Mouse (Mus musculus): ENCODE data around the gene Cmtr1. TPM values are rescaled to one million over a fixed set of nuclear protein-coding genes. Genes with fewer than 3 reads are reported as not detected.

Gene Cmtr1
- polyA plus RNA-seq, 1 experiment from 2014 or later: 135 TPM

- H3K36me3 ChIP-seq: peaks cover 90% of the 10 kb centered on the region
- no peak overlapping the region for H3K27ac ChIP-seq
- no peak for ATAC-seq (ENCODE audit: low FRiP score, low read depth)
- no peaks in the 10 kb centered on the region for H3K9me3 ChIP-seq
- 96% methylated on average over 4 of the region's 4 CpGs for WGBS
- H3K4me1 ChIP-seq: no peaks in the 10 kb centered on the region
- H3K27me3 ChIP-seq: no peaks in the 10 kb centered on the region
- H3K9ac ChIP-seq: no peak overlapping the region
- no peak overlapping the region for H3K4me3 ChIP-seq
- H3K4me2 ChIP-seq (replicated peaks): no peak overlapping the region
Measured at GRCm38 (mm10) chr17:29673325-29673724, 12.9 kb downstream of the Cmtr1 start.

- H3K36me3 ChIP-seq: peaks cover 98% of the 10 kb centered on the region
- no peaks in the 10 kb centered on the region for H3K4me1 ChIP-seq
- no peak overlapping the region for H3K27ac ChIP-seq
- H3K4me3 ChIP-seq: no peak overlapping the region
- H3K27me3 ChIP-seq: no peaks in the 10 kb centered on the region
- H3K9me3 ChIP-seq: no peaks in the 10 kb centered on the region
- H3K9ac ChIP-seq: no peak overlapping the region
- ATAC-seq (ENCODE audit: low FRiP score, low read depth): no peak
- WGBS: 91% methylated on average over 8 of the region's 8 CpGs
- H3K4me2 ChIP-seq (replicated peaks): no peak overlapping the region
Measured at GRCm38 (mm10) chr17:29678526-29678925, 18.1 kb downstream of the Cmtr1 start.

GRCm38 (mm10) chr17:29679038-29679767 lies 18.8 kb downstream of the Cmtr1 start:
- no peak for ATAC-seq (ENCODE audit: low FRiP score, low read depth)
- no peak overlapping the region for H3K27ac ChIP-seq
- no peak overlapping the region for H3K9ac ChIP-seq
- H3K36me3 ChIP-seq: peaks cover 98% of the 10 kb centered on the region
- H3K27me3 ChIP-seq: no peaks in the 10 kb centered on the region
- H3K4me1 ChIP-seq: no peaks in the 10 kb centered on the region
- H3K9me3 ChIP-seq: no peaks in the 10 kb centered on the region
- H3K4me2 ChIP-seq (replicated peaks): no peak overlapping the region
- 90% methylated on average over 6 of the region's 6 CpGs for WGBS
- no peak overlapping the region for H3K4me3 ChIP-seq

- no peak overlapping the region for H3K27ac ChIP-seq
- no peak for ATAC-seq (ENCODE audit: low FRiP score, low read depth)
- WGBS: 84% methylated on average over 2 of the region's 2 CpGs
- H3K27me3 ChIP-seq: no peaks in the 10 kb centered on the region
- H3K9me3 ChIP-seq: no peaks in the 10 kb centered on the region
- H3K4me2 ChIP-seq (replicated peaks): no peak overlapping the region
- no peak overlapping the region for H3K9ac ChIP-seq
- H3K4me1 ChIP-seq: no peaks in the 10 kb centered on the region
- no peak overlapping the region for H3K4me3 ChIP-seq
- H3K36me3 ChIP-seq: peaks cover 98% of the 10 kb centered on the region
Measured at GRCm38 (mm10) chr17:29680174-29680573, 19.8 kb downstream of the Cmtr1 start.

GRCm38 (mm10) chr17:29680921-29681320 lies 20.5 kb downstream of the Cmtr1 start:
- Histone ChIP-seq H3K36me3 (peaks cover 98% of the 10 kb centered on the region), H3K9ac (no peak overlapping the region)
- no peak for ATAC-seq (ENCODE audit: low FRiP score, low read depth)

GRCm38 (mm10) chr17:29681669-29682068 lies 21.3 kb downstream of the Cmtr1 start:
- Histone ChIP-seq H3K9me3 (no peaks in the 10 kb centered on the region), H3K27me3 (no peaks in the 10 kb centered on the region), H3K4me1 (no peaks in the 10 kb centered on the region), H3K4me3 (no peak overlapping the region), H3K36me3 (peaks cover 98% of the 10 kb centered on the region), H3K4me2 (replicated peaks) (no peak overlapping the region), H3K9ac (no peak overlapping the region), H3K27ac (no peak overlapping the region)
- ATAC-seq (ENCODE audit: low FRiP score, low read depth): no peak
- WGBS: 95% methylated on average over 9 of the region's 9 CpGs

More at GRCm38 (mm10) chr17:29680921-29681320, 20.5 kb downstream of the Cmtr1 start:
- Histone ChIP-seq H3K27ac (no peak overlapping the region), H3K4me3 (no peak overlapping the region), H3K27me3 (no peaks in the 10 kb centered on the region), H3K4me1 (no peaks in the 10 kb centered on the region), H3K9me3 (no peaks in the 10 kb centered on the region), H3K4me2 (replicated peaks) (no peak overlapping the region)
- WGBS: 87% methylated on average over 2 of the region's 2 CpGs

- Histone ChIP-seq H3K27me3 (no peaks in the 10 kb centered on the region), H3K36me3 (peaks cover 98% of the 10 kb centered on the region), H3K4me2 (replicated peaks) (no peak overlapping the region), H3K27ac (no peak overlapping the region), H3K4me1 (no peaks in the 10 kb centered on the region), H3K9ac (no peak overlapping the region), H3K4me3 (no peak overlapping the region), H3K9me3 (no peaks in the 10 kb centered on the region)
- 87% methylated on average over 7 of the region's 7 CpGs for WGBS
- no peak for ATAC-seq (ENCODE audit: low FRiP score, low read depth)
Measured at GRCm38 (mm10) chr17:29682261-29682660, 21.9 kb downstream of the Cmtr1 start.

GRCm38 (mm10) chr17:29683127-29683526 lies 22.7 kb downstream of the Cmtr1 start:
- H3K36me3 ChIP-seq: peaks cover 98% of the 10 kb centered on the region
- H3K4me3 ChIP-seq: no peak overlapping the region
- H3K4me1 ChIP-seq: no peaks in the 10 kb centered on the region
- no peak for ATAC-seq (ENCODE audit: low FRiP score, low read depth)
- no peaks in the 10 kb centered on the region for H3K9me3 ChIP-seq
- H3K9ac ChIP-seq: no peak overlapping the region
- WGBS: 86% methylated on average over 2 of the region's 2 CpGs
- no peak overlapping the region for H3K4me2 ChIP-seq (replicated peaks)
- H3K27me3 ChIP-seq: no peaks in the 10 kb centered on the region
- no peak overlapping the region for H3K27ac ChIP-seq

GRCm38 (mm10) chr17:29684275-29684674 lies 23.9 kb downstream of the Cmtr1 start:
- Histone ChIP-seq H3K36me3 (peaks cover 96% of the 10 kb centered on the region), H3K9ac (no peak overlapping the region), H3K4me2 (replicated peaks) (no peak overlapping the region), H3K27ac (no peak overlapping the region), H3K27me3 (no peaks in the 10 kb centered on the region), H3K9me3 (no peaks in the 10 kb centered on the region), H3K4me1 (no peaks in the 10 kb centered on the region), H3K4me3 (no peak overlapping the region)
- WGBS: 92% methylated on average over 4 of the region's 4 CpGs
- no peak for ATAC-seq (ENCODE audit: low FRiP score, low read depth)

GRCm38 (mm10) chr17:29686771-29687170 lies 26.4 kb downstream of the Cmtr1 start:
- WGBS: 93% methylated on average over 5 of the region's 5 CpGs
- no peak for ATAC-seq (ENCODE audit: low FRiP score, low read depth)
- no peaks in the 10 kb centered on the region for H3K4me1 ChIP-seq
- no peak overlapping the region for H3K27ac ChIP-seq
- H3K36me3 ChIP-seq: peaks cover 96% of the 10 kb centered on the region
- no peak overlapping the region for H3K9ac ChIP-seq
- no peak overlapping the region for H3K4me2 ChIP-seq (replicated peaks)
- no peaks in the 10 kb centered on the region for H3K27me3 ChIP-seq
- no peak overlapping the region for H3K4me3 ChIP-seq
- no peaks in the 10 kb centered on the region for H3K9me3 ChIP-seq

- WGBS: 90% methylated on average over 6 of the region's 6 CpGs
- Histone ChIP-seq H3K4me2 (replicated peaks) (no peak overlapping the region), H3K36me3 (peaks cover 92% of the 10 kb centered on the region)
Measured at GRCm38 (mm10) chr17:29687373-29687772, 27.0 kb downstream of the Cmtr1 start.

GRCm38 (mm10) chr17:29688610-29689009 lies 28.2 kb downstream of the Cmtr1 start:
- Histone ChIP-seq H3K4me1 (no peaks in the 10 kb centered on the region), H3K9ac (no peak overlapping the region), H3K4me2 (replicated peaks) (no peak overlapping the region), H3K27me3 (no peaks in the 10 kb centered on the region), H3K27ac (no peak overlapping the region), H3K4me3 (no peak overlapping the region), H3K9me3 (no peaks in the 10 kb centered on the region), H3K36me3 (peaks cover 89% of the 10 kb centered on the region)
- WGBS: 94% methylated on average over 10 of the region's 10 CpGs
- no peak for ATAC-seq (ENCODE audit: low FRiP score, low read depth)

More at GRCm38 (mm10) chr17:29687373-29687772, 27.0 kb downstream of the Cmtr1 start:
- H3K9ac ChIP-seq: no peak overlapping the region
- H3K9me3 ChIP-seq: no peaks in the 10 kb centered on the region
- ATAC-seq (ENCODE audit: low FRiP score, low read depth): no peak
- no peak overlapping the region for H3K4me3 ChIP-seq
- H3K27me3 ChIP-seq: no peaks in the 10 kb centered on the region
- H3K27ac ChIP-seq: no peak overlapping the region
- H3K4me1 ChIP-seq: no peaks in the 10 kb centered on the region

GRCm38 (mm10) chr17:29690257-29690656 lies 29.9 kb downstream of the Cmtr1 start:
- Histone ChIP-seq H3K27me3 (no peaks in the 10 kb centered on the region), H3K9me3 (no peaks in the 10 kb centered on the region), H3K4me1 (no peaks in the 10 kb centered on the region), H3K4me2 (replicated peaks) (no peak overlapping the region), H3K27ac (no peak overlapping the region), H3K9ac (no peak overlapping the region), H3K36me3 (peaks cover 89% of the 10 kb centered on the region), H3K4me3 (no peak overlapping the region)
- no peak for ATAC-seq (ENCODE audit: low FRiP score, low read depth)
- 78% methylated on average over 6 of the region's 6 CpGs for WGBS
